Mouse (Mus musculus) retina, postnatal 1 day (tissue): ENCODE data around the gene Mmp27.

Source experiments
- DNase-seq: peaks from one replicate; pipeline ENCODE4 v3.0.0-alpha.2; 2012

Gene Mmp27

GRCm38 (mm10) chr9:7604005-7604404 lies 32.8 kb downstream of the Mmp27 start:
- no peak for DNase-seq

GRCm38 (mm10) chr9:7605638-7606037 lies 34.4 kb downstream of the Mmp27 start:
- no peak for DNase-seq

GRCm38 (mm10) chr9:7622582-7622981 lies 51.4 kb downstream of the Mmp27 start:
- no peak for DNase-seq

DNA sequence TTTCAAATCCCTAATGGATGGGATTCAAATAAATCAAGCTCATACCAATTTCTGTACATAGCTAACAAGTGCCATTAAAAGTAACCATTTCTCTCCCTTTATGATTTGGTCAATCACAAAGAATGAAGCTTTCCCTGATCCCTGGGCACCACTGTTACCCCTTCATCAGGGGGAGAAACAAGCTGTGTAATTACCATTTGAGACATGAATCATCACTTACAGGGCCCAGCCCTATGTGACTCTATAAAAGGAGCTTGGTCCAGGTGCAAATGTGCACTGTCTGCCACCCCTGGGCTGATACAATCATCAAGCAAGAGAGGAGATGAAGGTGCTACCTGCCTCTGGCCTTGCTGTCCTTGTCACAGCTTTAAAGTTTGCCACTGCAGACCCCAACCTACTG lies 56.7 kb downstream of the Mmp27 start, which contains the start of gene Mmp20:
Gene Mmp20 (plus strand): TSS at position 301 of the 400 bp plus-strand sequence.
- no peak for DNase-seq
